Mouse (Mus musculus): Measurements from ENCODE around the gene Cdca4. TPM values are rescaled to one million over a fixed set of nuclear protein-coding genes. Genes with fewer than 3 reads are reported as not detected.
A peak's percentile ranks its signal among the peaks of the same experiment; 100 is the strongest.
"Not testable (repeated sequence)": the region's sequence is repeated elsewhere in the genome, so short reads cannot be mapped to it uniquely, and the experiment has no call there.

Gene Cdca4
- polyA plus RNA-seq, 1 experiment from 2014 or later: 55.3 TPM

GRCm38 (mm10) chr12:112853050-112853729 lies 24.0 kb upstream of the Cdca4 start:
- 87% methylated on average over 11 of the region's 11 CpGs for WGBS
- Histone ChIP-seq H3K4me2 (no peak overlapping the region), H3K4me1 (replicated peaks) (no peaks in the 10 kb centered on the region), H3K27me3 (no peaks in the 10 kb centered on the region), H3K9ac (no peak overlapping the region), H3K27ac (no peak overlapping the region), H3K4me3 (no peak overlapping the region), H3K36me3 (no peaks in the 10 kb centered on the region), H3K9me3 (no peaks in the 10 kb centered on the region)
- no peak for ATAC-seq (ENCODE audit: low FRiP score)

- no peak overlapping the region for H3K27ac ChIP-seq
- H3K4me1 ChIP-seq (replicated peaks): no peaks in the 10 kb centered on the region
- H3K4me2 ChIP-seq: no peak overlapping the region
- H3K27me3 ChIP-seq: no peaks in the 10 kb centered on the region
- no peak overlapping the region for H3K9ac ChIP-seq
- no peaks in the 10 kb centered on the region for H3K36me3 ChIP-seq
- no peak for ATAC-seq (ENCODE audit: low FRiP score)
- no peak overlapping the region for H3K4me3 ChIP-seq
- 52% methylated on average over 8 of the region's 8 CpGs for WGBS
- H3K9me3 ChIP-seq: no peaks in the 10 kb centered on the region
Observed at GRCm38 (mm10) chr12:112851116-112851515, 21.9 kb upstream of the Cdca4 start.

GRCm38 (mm10) chr12:112850344-112850743 lies 21.1 kb upstream of the Cdca4 start:
- no peaks in the 10 kb centered on the region for H3K9me3 ChIP-seq
- H3K27ac ChIP-seq: no peak overlapping the region
- H3K9ac ChIP-seq: no peak overlapping the region
- no peak overlapping the region for H3K4me3 ChIP-seq
- H3K4me1 ChIP-seq (replicated peaks): no peaks in the 10 kb centered on the region
- no peaks in the 10 kb centered on the region for H3K36me3 ChIP-seq
- H3K4me2 ChIP-seq: no peak overlapping the region
- H3K27me3 ChIP-seq: peaks cover 2% of the 10 kb centered on the region; the same call in 1 of the 2 replicates
- no peak for ATAC-seq (ENCODE audit: low FRiP score)
- WGBS: 91% methylated on average over 9 of the region's 9 CpGs

GRCm38 (mm10) chr12:112849235-112850022 lies 20.2 kb upstream of the Cdca4 start:
- WGBS: 85% methylated on average over 11 of the region's 11 CpGs
- H3K27ac ChIP-seq: no peak overlapping the region
- H3K9ac ChIP-seq: no peak overlapping the region
- H3K27me3 ChIP-seq: peaks cover 3% of the 10 kb centered on the region; the same call in 1 of the 2 replicates
- no peaks in the 10 kb centered on the region for H3K4me1 ChIP-seq (replicated peaks)
- no peak overlapping the region for H3K4me3 ChIP-seq
- ATAC-seq (ENCODE audit: low FRiP score): no peak
- no peaks in the 10 kb centered on the region for H3K36me3 ChIP-seq
- H3K4me2 ChIP-seq: no peak overlapping the region
- H3K9me3 ChIP-seq: no peaks in the 10 kb centered on the region

GRCm38 (mm10) chr12:112847880-112848279 lies 18.7 kb upstream of the Cdca4 start:
- WGBS: 86% methylated on average over 2 of the region's 2 CpGs

GRCm38 (mm10) chr12:112843803-112844202 lies 14.6 kb upstream of the Cdca4 start:
- Histone ChIP-seq H3K27ac (no peak overlapping the region), H3K4me2 (no peak overlapping the region), H3K36me3 (no peaks in the 10 kb centered on the region), H3K27me3 (peaks cover 3% of the 10 kb centered on the region; the same call in 1 of the 2 replicates), H3K4me3 (no peak overlapping the region), H3K9me3 (peaks cover 4% of the 10 kb centered on the region), H3K9ac (no peak overlapping the region), H3K4me1 (replicated peaks) (no peaks in the 10 kb centered on the region)
- peak; percentile 71; the same call in 1 of the 2 replicates for ATAC-seq (ENCODE audit: low FRiP score)
- WGBS: 15% methylated on average over 3 of the region's 3 CpGs

More at GRCm38 (mm10) chr12:112847880-112848279, 18.7 kb upstream of the Cdca4 start:
- Histone ChIP-seq H3K27me3 (peaks cover 3% of the 10 kb centered on the region; the same call in 1 of the 2 replicates), H3K9ac (no peak overlapping the region), H3K9me3 (no peaks in the 10 kb centered on the region), H3K4me3 (no peak overlapping the region), H3K27ac (no peak overlapping the region), H3K4me1 (replicated peaks) (no peaks in the 10 kb centered on the region), H3K4me2 (no peak overlapping the region), H3K36me3 (no peaks in the 10 kb centered on the region)
- no peak for ATAC-seq (ENCODE audit: low FRiP score)

GRCm38 (mm10) chr12:112842128-112842527 lies 12.9 kb upstream of the Cdca4 start:
- H3K27ac ChIP-seq; H3K4me1 ChIP-seq (replicated peaks); H3K27me3 ChIP-seq; ATAC-seq (ENCODE audit: low FRiP score); H3K9ac ChIP-seq; H3K9me3 ChIP-seq; H3K4me2 ChIP-seq; H3K36me3 ChIP-seq; H3K4me3 ChIP-seq: not testable (repeated sequence)
- 92% methylated on average over 2 of the region's 2 CpGs for WGBS

- H3K9ac ChIP-seq; H3K27ac ChIP-seq; ATAC-seq (ENCODE audit: low FRiP score); H3K36me3 ChIP-seq; H3K4me3 ChIP-seq; H3K4me1 ChIP-seq (replicated peaks); H3K9me3 ChIP-seq; H3K27me3 ChIP-seq; H3K4me2 ChIP-seq: not testable (repeated sequence)
- 77% methylated on average over 4 of the region's 4 CpGs for WGBS
Observed at GRCm38 (mm10) chr12:112841338-112841892, 12.2 kb upstream of the Cdca4 start.

GRCm38 (mm10) chr12:112840209-112841086 lies 11.2 kb upstream of the Cdca4 start:
- H3K27me3 ChIP-seq: peaks cover 3% of the 10 kb centered on the region; the same call in 1 of the 2 replicates
- H3K9ac ChIP-seq: no peak overlapping the region
- ATAC-seq (ENCODE audit: low FRiP score): no peak
- no peak overlapping the region for H3K4me2 ChIP-seq
- H3K4me1 ChIP-seq (replicated peaks): no peaks in the 10 kb centered on the region
- no peak overlapping the region for H3K4me3 ChIP-seq
- WGBS: 85% methylated on average over 25 of the region's 25 CpGs
- H3K9me3 ChIP-seq: peaks cover 4% of the 10 kb centered on the region
- no peaks in the 10 kb centered on the region for H3K36me3 ChIP-seq
- no peak overlapping the region for H3K27ac ChIP-seq

- ATAC-seq (ENCODE audit: low FRiP score): no peak
- no peak overlapping the region for H3K9ac ChIP-seq
- no peak overlapping the region for H3K4me3 ChIP-seq
- H3K36me3 ChIP-seq: peaks cover 18% of the 10 kb centered on the region
- H3K27ac ChIP-seq: no peak overlapping the region
- peaks cover 19% of the 10 kb centered on the region for H3K4me1 ChIP-seq (replicated peaks)
- H3K4me2 ChIP-seq: no peak overlapping the region
- no peaks in the 10 kb centered on the region for H3K27me3 ChIP-seq
- H3K9me3 ChIP-seq: peaks cover 4% of the 10 kb centered on the region
- 75% methylated on average over 2 of the region's 2 CpGs for WGBS
Observed at GRCm38 (mm10) chr12:112835046-112835445, 5.8 kb upstream of the Cdca4 start.

GRCm38 (mm10) chr12:112833527-112833926 lies 4.3 kb upstream of the Cdca4 start:
- 93% methylated on average over 6 of the region's 6 CpGs for WGBS
- no peak for ATAC-seq (ENCODE audit: low FRiP score)
- no peaks in the 10 kb centered on the region for H3K27me3 ChIP-seq
- no peaks in the 10 kb centered on the region for H3K9me3 ChIP-seq
- no peak overlapping the region for H3K9ac ChIP-seq
- peaks cover 18% of the 10 kb centered on the region for H3K36me3 ChIP-seq
- H3K4me3 ChIP-seq: no peak overlapping the region
- no peak overlapping the region for H3K27ac ChIP-seq
- H3K4me2 ChIP-seq: no peak overlapping the region
- H3K4me1 ChIP-seq (replicated peaks): peaks cover 21% of the 10 kb centered on the region

GRCm38 (mm10) chr12:112832411-112832810 lies 3.2 kb upstream of the Cdca4 start:
- H3K4me2 ChIP-seq: no peak overlapping the region
- peaks cover 22% of the 10 kb centered on the region for H3K36me3 ChIP-seq
- H3K27ac ChIP-seq: no peak overlapping the region
- H3K9ac ChIP-seq: no peak overlapping the region
- no peak overlapping the region for H3K4me3 ChIP-seq
- peaks cover 30% of the 10 kb centered on the region for H3K4me1 ChIP-seq (replicated peaks)
- H3K27me3 ChIP-seq: no peaks in the 10 kb centered on the region
- H3K9me3 ChIP-seq: no peaks in the 10 kb centered on the region
- WGBS: 92% methylated on average over 5 of the region's 5 CpGs
- no peak for ATAC-seq (ENCODE audit: low FRiP score)
